Mouse (Mus musculus): ENCODE measurements around the gene Olfr603. TPM values are rescaled to one million over a fixed set of nuclear protein-coding genes. Genes with fewer than 3 reads are reported as not detected.
"Not testable (repeated sequence)": the region's sequence is repeated elsewhere in the genome, so short reads cannot be mapped to it uniquely, and the experiment has no call there.

The Olfr603 gene
- not detected in 2 replicates for polyA plus RNA-seq (2015; fragmentation: Nextera tagmentation; extraction: Ambion mirVana)

DNA sequence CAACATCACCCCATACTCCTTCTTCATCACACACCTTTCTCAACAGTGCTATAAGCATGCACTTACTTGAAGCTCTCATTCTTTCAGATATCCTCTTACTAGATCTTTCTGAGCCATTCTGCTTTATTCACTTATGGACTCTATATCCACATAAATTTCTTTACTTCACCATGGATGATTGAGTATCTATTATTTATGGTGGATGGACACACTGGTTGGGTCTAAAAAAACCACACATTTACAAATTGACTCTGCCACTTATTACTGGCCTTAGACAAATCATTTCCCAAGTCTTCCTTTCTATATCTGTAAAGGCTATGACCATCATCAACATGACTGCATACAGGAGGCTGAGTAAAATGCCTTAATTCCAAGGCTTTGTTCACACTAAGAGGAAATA lies at the start of gene Olfr603:
Gene Olfr603 (minus strand): TSS at position 101 of the 400 bp plus-strand sequence.
- Histone ChIP-seq H3K9me3 (no peaks in the 10 kb centered on the region), H3K4me1 (no peaks in the 10 kb centered on the region), H3K4me3 (replicated peaks) (no peak within 1 kb of the TSS), H3K9ac (no peak within 1 kb of the TSS), H3K4me2 (no peak within 1 kb of the TSS), H3K27ac (no peak within 1 kb of the TSS), H3K36me3 (no peaks in the 10 kb centered on the region), H3K27me3 (replicated peaks) (no peaks in the 10 kb centered on the region)
- no peak for ATAC-seq (ENCODE audit: insufficient read depth, low FRiP score, low read depth)

DNA sequence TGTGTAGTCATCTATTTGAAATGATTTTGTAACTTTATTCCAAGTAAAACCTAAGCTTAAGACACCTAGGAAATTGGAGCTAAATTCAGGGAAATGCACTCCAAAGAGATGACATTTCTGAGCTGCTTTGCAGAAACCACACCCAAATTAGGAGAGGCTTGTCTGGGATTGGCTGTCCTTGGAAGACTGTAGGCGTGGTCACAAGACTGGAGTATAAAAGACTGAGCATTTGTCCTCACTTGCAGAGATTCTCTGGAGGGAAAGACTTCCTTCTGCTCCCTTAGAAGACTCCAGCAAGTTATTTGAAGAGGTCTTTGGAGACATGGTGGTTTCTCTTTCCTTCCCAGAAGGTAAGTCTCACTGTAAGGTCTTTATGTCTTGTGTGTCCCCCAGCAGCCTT lies 28.8 kb upstream of the Olfr603 start, which contains the start of gene Usp17lc:
Gene Usp17lc (plus strand): TSS at position 301 of the 400 bp plus-strand sequence.
- H3K27me3 ChIP-seq (replicated peaks); H3K9ac ChIP-seq; H3K9me3 ChIP-seq; ATAC-seq (ENCODE audit: insufficient read depth, low FRiP score, low read depth); H3K4me2 ChIP-seq; H3K4me3 ChIP-seq (replicated peaks); H3K4me1 ChIP-seq; H3K36me3 ChIP-seq; H3K27ac ChIP-seq: not testable (repeated sequence)
- WGBS: 64% methylated on average over 1 of the region's 1 CpGs

DNA sequence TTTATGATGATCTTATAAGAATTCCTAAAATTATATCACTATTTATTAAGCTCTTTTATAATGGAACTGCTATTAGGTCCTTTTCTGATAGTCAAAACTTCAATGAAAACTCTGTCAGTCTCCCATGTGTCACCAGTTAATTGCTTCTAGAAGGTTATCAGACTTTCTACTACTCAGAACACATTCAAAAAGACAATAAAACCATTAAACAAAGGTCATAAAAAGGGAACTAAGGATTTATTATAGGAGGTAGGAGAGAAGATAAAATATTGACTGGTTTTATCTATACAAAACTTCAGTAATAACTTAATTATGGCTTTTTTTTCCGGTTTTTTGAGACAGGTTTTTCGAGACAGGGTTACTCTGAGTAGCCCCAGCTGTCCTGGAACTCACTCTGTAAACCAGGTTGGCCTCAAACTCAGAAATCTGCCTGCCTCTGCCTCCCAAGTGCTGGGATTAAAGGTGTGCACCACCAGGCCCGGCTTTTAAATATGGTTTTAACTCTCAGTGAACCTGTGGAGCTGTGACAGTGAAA lies 20.6 kb upstream of the Olfr603 start:
- H3K4me1 ChIP-seq; ATAC-seq (ENCODE audit: insufficient read depth, low FRiP score, low read depth); H3K9me3 ChIP-seq; H3K36me3 ChIP-seq; H3K4me2 ChIP-seq; H3K9ac ChIP-seq; H3K4me3 ChIP-seq (replicated peaks); H3K27me3 ChIP-seq (replicated peaks); H3K27ac ChIP-seq: not testable (repeated sequence)
- 71% methylated on average over 3 of the region's 3 CpGs for WGBS

DNA sequence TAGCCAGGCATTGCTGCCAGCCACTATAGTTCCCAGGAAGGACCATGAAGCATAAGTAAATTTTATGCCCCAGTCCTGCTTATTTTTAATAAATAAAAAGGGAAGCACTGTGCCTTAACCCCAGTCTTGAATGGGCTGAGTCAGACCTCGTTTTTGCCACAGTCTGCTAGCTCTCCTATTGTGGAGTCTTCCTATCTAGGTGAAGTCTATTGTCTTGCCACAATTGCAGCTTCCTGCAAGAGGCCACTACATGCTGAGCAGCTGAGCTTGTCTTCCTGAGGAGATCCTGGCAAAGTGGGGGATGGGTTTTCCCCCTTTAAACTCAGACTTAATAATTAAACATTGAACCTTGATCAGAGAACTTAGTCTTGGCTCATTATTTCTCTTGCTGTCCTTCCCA lies 13.0 kb upstream of the Olfr603 start:
- Histone ChIP-seq H3K27ac (no peak overlapping the region), H3K27me3 (replicated peaks) (no peaks in the 10 kb centered on the region), H3K4me1 (no peaks in the 10 kb centered on the region), H3K4me3 (replicated peaks) (no peak overlapping the region), H3K9ac (no peak overlapping the region), H3K4me2 (no peak overlapping the region), H3K9me3 (no peaks in the 10 kb centered on the region), H3K36me3 (no peaks in the 10 kb centered on the region)
- ATAC-seq (ENCODE audit: insufficient read depth, low FRiP score, low read depth): no peak
- 9% methylated on average over 1 of the region's 1 CpGs for WGBS

DNA sequence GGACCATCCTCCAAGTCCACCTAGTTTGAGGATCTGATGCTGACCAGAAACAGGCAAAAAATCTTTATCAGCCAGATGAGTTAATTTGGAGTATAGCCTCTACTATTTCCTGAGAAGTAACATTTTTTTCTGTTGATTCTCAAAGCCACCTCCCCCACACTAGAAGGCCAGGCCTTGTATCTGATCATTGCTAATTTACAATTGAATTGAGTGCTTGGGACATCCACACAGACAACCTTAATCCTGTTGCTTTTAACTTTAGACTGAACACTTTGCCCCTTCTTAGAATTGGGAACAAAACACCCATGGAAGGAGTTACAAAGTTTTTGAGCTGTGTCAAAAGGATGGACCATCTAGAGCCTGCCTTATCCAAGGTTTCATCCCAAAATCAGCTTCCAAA lies 11.8 kb upstream of the Olfr603 start:
- no peak for ATAC-seq (ENCODE audit: insufficient read depth, low FRiP score, low read depth)
- Histone ChIP-seq H3K4me1 (no peaks in the 10 kb centered on the region), H3K4me3 (replicated peaks) (no peak overlapping the region), H3K9ac (no peak overlapping the region), H3K36me3 (no peaks in the 10 kb centered on the region), H3K27me3 (replicated peaks) (no peaks in the 10 kb centered on the region), H3K27ac (no peak overlapping the region), H3K4me2 (no peak overlapping the region), H3K9me3 (no peaks in the 10 kb centered on the region)

DNA sequence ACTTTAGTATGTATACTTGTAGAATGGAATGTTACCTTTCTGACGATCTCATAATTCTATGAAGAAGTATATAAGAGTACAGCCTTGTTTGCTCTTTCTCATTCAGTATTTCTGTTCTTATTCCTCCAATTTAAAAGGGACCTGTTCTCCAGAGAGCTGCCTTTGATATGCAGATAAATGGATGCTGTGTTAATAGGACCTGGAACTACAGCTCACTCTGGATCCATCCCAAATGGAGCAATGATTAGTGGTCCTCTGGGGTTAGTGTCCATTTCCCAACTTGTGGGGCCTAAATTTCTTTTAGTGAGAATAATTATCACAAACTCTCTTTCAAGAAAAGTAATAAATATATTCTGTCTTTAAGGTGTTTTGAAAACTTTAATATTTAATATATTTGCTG lies 23.4 kb downstream of the Olfr603 start, which contains the start of gene Olfr601:
Gene Olfr601 (minus strand): TSS at position 101 of the 400 bp plus-strand sequence.
- no peaks in the 10 kb centered on the region for H3K9me3 ChIP-seq
- no peaks in the 10 kb centered on the region for H3K27me3 ChIP-seq (replicated peaks)
- no peaks in the 10 kb centered on the region for H3K4me1 ChIP-seq
- H3K9ac ChIP-seq: no peak within 1 kb of the TSS
- no peak for ATAC-seq (ENCODE audit: insufficient read depth, low FRiP score, low read depth)
- H3K4me2 ChIP-seq: no peak within 1 kb of the TSS
- H3K4me3 ChIP-seq (replicated peaks): no peak within 1 kb of the TSS
- WGBS: 95% methylated on average over 1 of the region's 1 CpGs
- no peaks in the 10 kb centered on the region for H3K36me3 ChIP-seq
- no peak within 1 kb of the TSS for H3K27ac ChIP-seq

DNA sequence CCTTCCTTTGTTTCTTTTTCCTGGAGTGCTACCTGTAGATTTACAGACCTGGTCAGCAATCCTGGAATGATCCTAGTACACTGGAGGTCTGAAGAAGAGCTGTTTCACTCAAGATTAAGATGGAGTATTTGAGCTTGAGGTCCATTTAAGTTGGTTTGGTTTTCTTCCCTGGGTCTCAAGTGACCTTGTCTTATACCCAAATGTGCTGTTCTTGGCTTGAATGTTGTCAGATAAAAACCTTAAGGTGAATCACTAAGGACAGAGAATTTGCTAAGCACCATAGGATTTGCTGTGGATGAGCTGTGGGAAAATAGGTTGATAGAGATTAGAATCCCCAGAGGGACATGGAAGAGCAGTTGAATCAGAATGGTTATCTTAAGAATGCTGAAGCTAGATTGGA lies 36.4 kb downstream of the Olfr603 start, which contains the start of gene Olfr600:
Gene Olfr600 (minus strand): TSS at position 101 of the 400 bp plus-strand sequence.
- Histone ChIP-seq H3K27me3 (replicated peaks) (no peaks in the 10 kb centered on the region), H3K4me1 (no peaks in the 10 kb centered on the region), H3K36me3 (no peaks in the 10 kb centered on the region), H3K9ac (no peak within 1 kb of the TSS), H3K27ac (no peak within 1 kb of the TSS), H3K4me3 (replicated peaks) (no peak within 1 kb of the TSS), H3K9me3 (no peaks in the 10 kb centered on the region), H3K4me2 (no peak within 1 kb of the TSS)
- no peak for ATAC-seq (ENCODE audit: insufficient read depth, low FRiP score, low read depth)

DNA sequence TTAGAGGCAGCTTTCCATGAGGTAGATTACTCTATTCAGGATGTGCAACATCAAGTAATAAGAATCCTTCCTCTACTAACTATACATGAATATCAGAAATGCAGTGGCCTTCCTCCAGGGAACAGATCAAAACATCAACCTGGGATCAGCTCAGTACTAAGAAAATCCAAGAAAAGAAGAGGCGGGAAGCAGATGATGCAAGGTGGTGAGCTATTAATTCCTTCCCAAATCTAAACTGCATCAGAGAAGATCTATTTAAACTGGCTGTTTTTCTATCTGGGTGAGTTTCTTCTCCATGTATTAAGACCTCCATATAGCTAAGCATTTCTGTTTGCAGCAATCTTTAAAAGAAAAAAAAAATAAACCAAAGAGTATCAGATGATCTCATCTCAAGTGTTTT lies 50.4 kb downstream of the Olfr603 start, which contains the start of gene Olfr599:
Gene Olfr599 (plus strand): TSS at position 301 of the 400 bp plus-strand sequence.
- Histone ChIP-seq H3K27me3 (replicated peaks) (no peaks in the 10 kb centered on the region), H3K4me1 (no peaks in the 10 kb centered on the region), H3K4me2 (no peak within 1 kb of the TSS), H3K9me3 (no peaks in the 10 kb centered on the region), H3K4me3 (replicated peaks) (no peak within 1 kb of the TSS), H3K27ac (no peak within 1 kb of the TSS), H3K9ac (no peak within 1 kb of the TSS), H3K36me3 (no peaks in the 10 kb centered on the region)
- WGBS: 88% methylated on average over 1 of the region's 1 CpGs
- ATAC-seq (ENCODE audit: insufficient read depth, low FRiP score, low read depth): no peak

Small RNA genes within 50 kb of the gene (microRNA-seq; reads per million reads assigned to microRNA genes)
- gene Gm25774: not detected

Other genes with a start within 250 kb of the Olfr603 start
- gene Olfr588-ps1, start 245.3 kb downstream of the Olfr603 start, polyA plus RNA-seq (2015; fragmentation: Nextera tagmentation; extraction: Ambion mirVana): not detected in 2 replicates
- gene Olfr589, start 229.8 kb downstream of the Olfr603 start, polyA plus RNA-seq (2015; fragmentation: Nextera tagmentation; extraction: Ambion mirVana): not detected in 2 replicates
- gene Olfr591, start 207.8 kb downstream of the Olfr603 start, polyA plus RNA-seq (2015; fragmentation: Nextera tagmentation; extraction: Ambion mirVana): not detected in 2 replicates
- not detected in 2 replicates for gene Olfr592, start 201.4 kb downstream of the Olfr603 start, polyA plus RNA-seq (2015; fragmentation: Nextera tagmentation; extraction: Ambion mirVana)
- not detected in 2 replicates for gene Olfr593, start 174.3 kb downstream of the Olfr603 start, polyA plus RNA-seq (2015; fragmentation: Nextera tagmentation; extraction: Ambion mirVana)
- gene Olfr594, start 169.2 kb downstream of the Olfr603 start, polyA plus RNA-seq (2015; fragmentation: Nextera tagmentation; extraction: Ambion mirVana): not detected in 2 replicates
- not detected in 2 replicates for gene Usp17ld, start 133.7 kb downstream of the Olfr603 start, polyA plus RNA-seq (2015; fragmentation: Nextera tagmentation; extraction: Ambion mirVana)
- not detected in 2 replicates for gene Olfr596, start 80.5 kb downstream of the Olfr603 start, polyA plus RNA-seq (2015; fragmentation: Nextera tagmentation; extraction: Ambion mirVana)
- gene Olfr597, start 69.9 kb downstream of the Olfr603 start, polyA plus RNA-seq (2015; fragmentation: Nextera tagmentation; extraction: Ambion mirVana): not detected in 2 replicates
- gene Olfr598, start 62.6 kb downstream of the Olfr603 start, polyA plus RNA-seq (2015; fragmentation: Nextera tagmentation; extraction: Ambion mirVana): not detected in 2 replicates
- gene Olfr599, start 50.3 kb downstream of the Olfr603 start, polyA plus RNA-seq (2015; fragmentation: Nextera tagmentation; extraction: Ambion mirVana): not detected in 2 replicates
- gene Olfr600, start 36.5 kb downstream of the Olfr603 start, polyA plus RNA-seq (2015; fragmentation: Nextera tagmentation; extraction: Ambion mirVana): not detected in 2 replicates
- not detected in 2 replicates for gene Olfr601, start 23.5 kb downstream of the Olfr603 start, polyA plus RNA-seq (2015; fragmentation: Nextera tagmentation; extraction: Ambion mirVana)
- not detected in 2 replicates for gene Usp17lc, start 28.9 kb upstream of the Olfr603 start, polyA plus RNA-seq (2015; fragmentation: Nextera tagmentation; extraction: Ambion mirVana)
- not detected in 2 replicates for gene Olfr605, start 59.3 kb upstream of the Olfr603 start, polyA plus RNA-seq (2015; fragmentation: Nextera tagmentation; extraction: Ambion mirVana)
- gene Olfr606, start 62.9 kb upstream of the Olfr603 start, polyA plus RNA-seq (2015; fragmentation: Nextera tagmentation; extraction: Ambion mirVana): not detected in 2 replicates
- gene Olfr607, start 78.0 kb upstream of the Olfr603 start, polyA plus RNA-seq (2015; fragmentation: Nextera tagmentation; extraction: Ambion mirVana): not detected in 2 replicates
- not detected in 2 replicates for gene Olfr608, start 83.7 kb upstream of the Olfr603 start, polyA plus RNA-seq (2015; fragmentation: Nextera tagmentation; extraction: Ambion mirVana)
- gene Olfr609, start 111.9 kb upstream of the Olfr603 start, polyA plus RNA-seq (2015; fragmentation: Nextera tagmentation; extraction: Ambion mirVana): not detected in 2 replicates
- not detected in 2 replicates for gene Olfr610, start 125.9 kb upstream of the Olfr603 start, polyA plus RNA-seq (2015; fragmentation: Nextera tagmentation; extraction: Ambion mirVana)
- gene Olfr611, start 134.7 kb upstream of the Olfr603 start, polyA plus RNA-seq (2015; fragmentation: Nextera tagmentation; extraction: Ambion mirVana): not detected in 2 replicates
- not detected in 2 replicates for gene Olfr612, start 156.5 kb upstream of the Olfr603 start, polyA plus RNA-seq (2015; fragmentation: Nextera tagmentation; extraction: Ambion mirVana)
- gene Olfr613, start 161.9 kb upstream of the Olfr603 start, polyA plus RNA-seq (2015; fragmentation: Nextera tagmentation; extraction: Ambion mirVana): not detected in 2 replicates
- not detected in 2 replicates for gene Olfr615, start 169.9 kb upstream of the Olfr603 start, polyA plus RNA-seq (2015; fragmentation: Nextera tagmentation; extraction: Ambion mirVana)
- gene Olfr616, start 183.0 kb upstream of the Olfr603 start, polyA plus RNA-seq (2015; fragmentation: Nextera tagmentation; extraction: Ambion mirVana): not detected in 2 replicates
- gene Olfr617, start 186.9 kb upstream of the Olfr603 start, polyA plus RNA-seq (2015; fragmentation: Nextera tagmentation; extraction: Ambion mirVana): not detected in 2 replicates
- not detected in 2 replicates for gene Olfr618, start 203.9 kb upstream of the Olfr603 start, polyA plus RNA-seq (2015; fragmentation: Nextera tagmentation; extraction: Ambion mirVana)
- gene Olfr619, start 214.4 kb upstream of the Olfr603 start, polyA plus RNA-seq (2015; fragmentation: Nextera tagmentation; extraction: Ambion mirVana): not detected in 2 replicates
- gene Olfr620, start 226.4 kb upstream of the Olfr603 start, polyA plus RNA-seq (2015; fragmentation: Nextera tagmentation; extraction: Ambion mirVana): not detected in 2 replicates

All from stomach, embryonic 15.5 days (tissue).